Mouse (Mus musculus) forebrain, embryonic 16.5 days (tissue): ENCODE results near the gene Tcf19. TPM values are rescaled to one million over a fixed set of nuclear protein-coding genes. Genes with fewer than 3 reads are reported as not detected.

Experiments used
- ATAC-seq: fragments of 200-750 bp; cut with Nextera tagmentation; 2 replicates; pipeline ENCODE4 v1.8.0; 2017; ENCODE audit warnings: mild to moderate bottlenecking, moderate library complexity
- H3K27ac ChIP-seq: fragments of 300-500 bp; sonication (generic); 2 replicates; pipeline ENCODE4 v1.5.1; 2014; ENCODE audit warnings: low read length, control low read depth
- H3K27me3 ChIP-seq: fragments of 300-500 bp; sonication (generic); replicated peaks from 2 replicates; pipeline ENCODE4 v1.6.1; 2014; ENCODE audit warnings: low read length; ENCODE audit not compliant: control insufficient read depth, insufficient read depth
- H3K36me3 ChIP-seq: fragments of 300-500 bp; sonication (generic); 2 replicates; pipeline ENCODE4 v1.6.1; 2014; ENCODE audit not compliant: control insufficient read depth, insufficient read depth
- H3K4me1 ChIP-seq: fragments of 300-500 bp; sonication (generic); replicated peaks from 2 replicates; pipeline ENCODE4 v1.6.1; 2014; ENCODE audit warnings: low read length; ENCODE audit not compliant: control insufficient read depth, insufficient read depth
- H3K4me2 ChIP-seq: fragments of 300-500 bp; sonication (generic); 2 replicates; pipeline ENCODE4 v1.6.1; 2014; ENCODE audit warnings: mild to moderate bottlenecking, low read length, control low read depth
- H3K4me3 ChIP-seq: fragments of 300-500 bp; sonication (generic); replicated peaks from 2 replicates; pipeline ENCODE4 v1.5.1; 2014; ENCODE audit warnings: mild to moderate bottlenecking, low read length, control low read depth
- H3K9ac ChIP-seq: fragments of 300-500 bp; sonication (generic); replicated peaks from 2 replicates; pipeline ENCODE4 v1.6.1; 2014; ENCODE audit warnings: low read depth, low read length, control low read depth
- H3K9me3 ChIP-seq: fragments of 300-500 bp; sonication (generic); 2 replicates; pipeline ENCODE4 v1.6.1; 2016; ENCODE audit warnings: low read length; ENCODE audit not compliant: control insufficient read depth
- WGBS: fragments of 180-500 bp; shearing (Covaris S2); extraction: QIAGEN DNeasy Blood & Tissue Kit; methylation state at CpG from one replicate; pipeline ENCODE4 v1.1.7; 2014; 5-methylcytosine and 5-hydroxymethylcytosine counted together
- polyA plus RNA-seq: library from polyadenylated mRNA; unstranded; fragments of >200 nt; fragmentation: Nextera tagmentation; extraction: Ambion mirVana; gene quantifications from 2 replicates; pipeline ENCODE4 v1.2.1, GENCODE M21; 2015

Gene Tcf19
- polyA plus RNA-seq, 1 experiment from 2014 or later, result 31.8 TPM

GRCm38 (mm10) chr17:35538476-35538875, 21.9 kb upstream of the Tcf19 start:
- H3K27me3 ChIP-seq, result no peaks in the 10 kb centered on the region
- H3K4me3 ChIP-seq, result no peak overlapping the region
- H3K4me2 ChIP-seq, result no peak overlapping the region
- no peaks in the 10 kb centered on the region for H3K9me3 ChIP-seq
- WGBS, result 87% methylated on average over 1 of the region's 1 CpGs
- H3K4me1 ChIP-seq, result no peaks in the 10 kb centered on the region; the same call in 1 of the 2 replicates
- no peaks in the 10 kb centered on the region for H3K36me3 ChIP-seq
- H3K27ac ChIP-seq, result no peak overlapping the region
- ATAC-seq, result no peak
- H3K9ac ChIP-seq, result no peak overlapping the region

- H3K4me1 ChIP-seq, result no peaks in the 10 kb centered on the region
- H3K27ac ChIP-seq, result no peak overlapping the region
- H3K36me3 ChIP-seq, result no peaks in the 10 kb centered on the region
- ATAC-seq, result no peak
- no peaks in the 10 kb centered on the region for H3K27me3 ChIP-seq
- H3K4me3 ChIP-seq, result no peak overlapping the region
- 87% methylated on average over 4 of the region's 4 CpGs for WGBS
- H3K9me3 ChIP-seq, result no peaks in the 10 kb centered on the region
- H3K4me2 ChIP-seq, result no peak overlapping the region
- H3K9ac ChIP-seq, result no peak overlapping the region
Observed at GRCm38 (mm10) chr17:35537421-35537820, 20.8 kb upstream of the Tcf19 start.

- Histone ChIP-seq H3K4me3 (no peak overlapping the region), H3K9ac (no peak overlapping the region), H3K36me3 (no peaks in the 10 kb centered on the region), H3K4me2 (no peak overlapping the region), H3K27ac (no peak overlapping the region), H3K9me3 (no peaks in the 10 kb centered on the region), H3K27me3 (no peaks in the 10 kb centered on the region), H3K4me1 (no peaks in the 10 kb centered on the region)
- 7% methylated on average over 6 of the region's 6 CpGs for WGBS
- ATAC-seq, result peak; percentile 80
Observed at GRCm38 (mm10) chr17:35534343-35534742, 17.7 kb upstream of the Tcf19 start.

GRCm38 (mm10) chr17:35532901-35533300, 16.3 kb upstream of the Tcf19 start, which contains the start of gene Psors1c2:
Gene Psors1c2, plus strand, starts transcription at chr17:35533201.
- no peaks in the 10 kb centered on the region for H3K4me1 ChIP-seq
- no peak within 1 kb of the TSS for H3K27ac ChIP-seq
- no peaks in the 10 kb centered on the region; the same call in 1 of the 2 replicates for H3K36me3 ChIP-seq
- H3K4me3 ChIP-seq, result no peak within 1 kb of the TSS
- no peaks in the 10 kb centered on the region for H3K9me3 ChIP-seq
- H3K4me2 ChIP-seq, result no peak within 1 kb of the TSS
- ATAC-seq, result no peak
- H3K9ac ChIP-seq, result no peak within 1 kb of the TSS
- H3K27me3 ChIP-seq, result no peaks in the 10 kb centered on the region
- 58% methylated on average over 7 of the region's 7 CpGs for WGBS

GRCm38 (mm10) chr17:35532360-35532759, 15.7 kb upstream of the Tcf19 start:
- 22% methylated on average over 3 of the region's 3 CpGs for WGBS
- H3K36me3 ChIP-seq, result no peaks in the 10 kb centered on the region; the same call in 1 of the 2 replicates
- no peak for ATAC-seq
- H3K9ac ChIP-seq, result no peak overlapping the region
- no peaks in the 10 kb centered on the region for H3K9me3 ChIP-seq
- H3K4me1 ChIP-seq, result no peaks in the 10 kb centered on the region
- no peak overlapping the region for H3K27ac ChIP-seq
- no peaks in the 10 kb centered on the region for H3K27me3 ChIP-seq
- H3K4me3 ChIP-seq, result no peak overlapping the region
- no peak overlapping the region for H3K4me2 ChIP-seq

GRCm38 (mm10) chr17:35526644-35527043, 10.0 kb upstream of the Tcf19 start:
- no peak overlapping the region for H3K4me3 ChIP-seq
- no peak for ATAC-seq
- no peaks in the 10 kb centered on the region for H3K4me1 ChIP-seq
- no peaks in the 10 kb centered on the region for H3K9me3 ChIP-seq
- 79% methylated on average over 8 of the region's 8 CpGs for WGBS
- H3K36me3 ChIP-seq, result no peaks in the 10 kb centered on the region; the same call in 1 of the 2 replicates
- H3K27ac ChIP-seq, result no peak overlapping the region
- H3K4me2 ChIP-seq, result no peak overlapping the region
- no peaks in the 10 kb centered on the region for H3K27me3 ChIP-seq
- H3K9ac ChIP-seq, result no peak overlapping the region

GRCm38 (mm10) chr17:35524354-35524753, 7.7 kb upstream of the Tcf19 start:
- Histone ChIP-seq H3K4me3 (no peak overlapping the region), H3K27ac (no peak overlapping the region), H3K9ac (no peak overlapping the region), H3K36me3 (no peaks in the 10 kb centered on the region; the same call in 1 of the 2 replicates), H3K27me3 (no peaks in the 10 kb centered on the region), H3K4me2 (no peak overlapping the region), H3K9me3 (no peaks in the 10 kb centered on the region), H3K4me1 (no peaks in the 10 kb centered on the region)
- ATAC-seq, result no peak
- WGBS, result 90% methylated on average over 9 of the region's 9 CpGs

GRCm38 (mm10) chr17:35517526-35517925, 902 bp upstream of the Tcf19 start:
- WGBS, result 6% methylated on average over 12 of the region's 12 CpGs
- peak overlapping the region; percentile 71 for H3K4me3 ChIP-seq
- H3K27ac ChIP-seq, result no peak overlapping the region
- H3K36me3 ChIP-seq, result no peaks in the 10 kb centered on the region
- no peaks in the 10 kb centered on the region for H3K9me3 ChIP-seq
- peaks cover 17% of the 10 kb centered on the region for H3K4me1 ChIP-seq
- H3K4me2 ChIP-seq, result peak overlapping the region; percentile 90
- no peak for ATAC-seq
- H3K27me3 ChIP-seq, result no peaks in the 10 kb centered on the region
- peak overlapping the region; percentile 39 for H3K9ac ChIP-seq

GRCm38 (mm10) chr17:35515911-35516640, 548 bp downstream of the Tcf19 start:
- H3K9me3 ChIP-seq, result no peaks in the 10 kb centered on the region
- H3K36me3 ChIP-seq, result no peaks in the 10 kb centered on the region
- peaks cover 17% of the 10 kb centered on the region for H3K4me1 ChIP-seq
- H3K4me2 ChIP-seq, result peak overlapping the region; percentile 90
- H3K27me3 ChIP-seq, result no peaks in the 10 kb centered on the region
- peak overlapping the region; percentile 55 for H3K9ac ChIP-seq
- WGBS, result 5% methylated on average over 25 of the region's 25 CpGs
- ATAC-seq, result peak; percentile 30
- no peak overlapping the region for H3K27ac ChIP-seq
- peak overlapping the region; percentile 71 for H3K4me3 ChIP-seq
